Mouse (Mus musculus) spleen, adult 2 months (tissue): ENCODE results near the gene Bcam.

Experiments
- CTCF ChIP-seq: fragments of 200-500 bp; IDR thresholded peaks from 2 replicates; pipeline ENCODE4 v1.5.1; 2011; ENCODE audit warnings: mild to moderate bottlenecking, inconsistent platforms; ENCODE audit not compliant: insufficient read depth, insufficient read length, insufficient replicate concordance; ENCODE audit errors: extremely low read depth
- POLR2A ChIP-seq: fragments of 200-500 bp; IDR thresholded peaks from 2 replicates; pipeline ENCODE4 v1.6.1; 2011; ENCODE audit warnings: low read depth, low read length, inconsistent platforms

DNA sequence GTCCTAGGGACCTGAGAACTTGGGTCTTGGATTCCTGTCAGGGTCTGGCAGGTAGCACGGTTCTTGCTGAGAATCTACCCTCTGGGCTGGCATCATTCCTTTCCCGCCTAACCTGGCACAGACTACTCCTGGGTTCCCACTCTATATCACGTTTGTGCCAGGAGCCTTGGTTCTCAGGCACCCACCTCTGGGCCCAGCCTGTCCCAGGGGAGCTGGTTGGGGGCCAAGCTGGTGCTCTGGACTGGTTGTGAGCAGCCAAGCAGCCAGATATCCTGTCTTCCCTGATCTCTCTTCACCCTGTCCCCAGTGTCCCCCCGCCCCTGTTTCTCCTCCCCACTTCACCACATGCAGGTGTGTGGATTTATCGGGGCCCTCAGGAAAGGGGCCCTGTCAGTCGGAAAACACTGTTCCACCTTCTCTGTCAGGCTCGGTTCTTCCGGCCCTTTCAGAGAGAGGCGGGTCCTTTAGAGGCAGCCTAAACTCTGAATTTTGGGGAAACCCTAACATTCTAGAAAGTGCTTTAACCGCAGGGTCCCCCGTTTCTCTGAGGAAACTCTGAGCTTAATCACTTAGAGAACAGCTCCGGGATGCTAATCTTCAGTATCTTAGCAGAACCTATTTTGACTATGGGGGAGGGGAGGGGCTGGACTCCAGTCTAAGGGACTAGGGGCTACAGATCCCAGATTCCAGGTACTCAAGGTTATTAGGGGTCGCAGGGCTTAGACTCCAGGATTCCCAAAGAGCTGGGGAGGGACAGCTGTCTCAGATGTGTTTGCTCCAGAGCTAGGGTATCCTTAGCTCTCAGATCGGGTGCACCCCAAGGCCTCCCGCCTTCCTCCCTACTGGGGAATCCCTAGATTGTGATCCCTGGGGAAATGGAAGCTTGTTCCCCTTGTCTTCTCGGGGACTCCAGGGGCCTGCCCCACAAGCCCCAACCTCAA lies 1.1 kb downstream of the Bcam start:
- TF ChIP-seq POLR2A (no peak), CTCF (no peak)
